Mouse (Mus musculus) heart, adult 11 months (tissue): Measurements from ENCODE around the gene Ap3s2.

ENCODE experiments used
- DNase-seq: peaks from one replicate; pipeline ENCODE4 v3.0.0; 2022

The Ap3s2 gene

DNA sequence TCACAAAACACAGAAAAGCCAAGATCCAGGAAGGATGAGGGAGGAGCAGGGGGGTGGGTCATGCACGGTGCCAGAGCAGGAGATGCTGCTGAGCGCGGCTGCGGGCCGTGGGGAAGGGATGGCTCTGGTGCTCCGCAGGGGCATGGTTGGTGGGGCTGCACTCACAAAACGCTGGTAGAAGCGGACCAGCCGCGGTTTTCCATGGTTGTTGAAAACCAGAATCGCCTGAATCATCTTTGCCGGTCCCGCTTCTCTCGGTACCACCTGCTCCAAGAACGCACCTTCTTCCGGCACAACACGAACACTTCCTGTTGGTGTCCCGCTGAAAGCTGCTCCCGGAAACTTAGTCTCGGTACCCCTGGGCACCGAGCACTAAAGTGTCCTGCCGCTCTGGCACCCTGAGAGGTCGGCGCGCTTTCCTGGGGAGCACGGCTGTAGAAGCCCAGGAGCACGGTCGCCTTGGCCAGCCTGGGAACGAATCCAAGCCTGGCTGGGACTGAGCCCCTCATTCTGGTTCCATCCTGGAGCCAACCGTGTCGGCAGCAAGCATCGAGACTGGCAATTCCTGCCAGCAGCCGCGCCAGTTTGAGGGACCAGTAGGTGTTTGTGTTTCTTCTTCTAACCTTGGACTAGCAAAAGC, at the start of gene Ap3s2:
TSS of gene Ap3s2 (minus strand) at position 306 of the 640 bp plus-strand sequence.
- DNase-seq = peak; percentile 98

DNA sequence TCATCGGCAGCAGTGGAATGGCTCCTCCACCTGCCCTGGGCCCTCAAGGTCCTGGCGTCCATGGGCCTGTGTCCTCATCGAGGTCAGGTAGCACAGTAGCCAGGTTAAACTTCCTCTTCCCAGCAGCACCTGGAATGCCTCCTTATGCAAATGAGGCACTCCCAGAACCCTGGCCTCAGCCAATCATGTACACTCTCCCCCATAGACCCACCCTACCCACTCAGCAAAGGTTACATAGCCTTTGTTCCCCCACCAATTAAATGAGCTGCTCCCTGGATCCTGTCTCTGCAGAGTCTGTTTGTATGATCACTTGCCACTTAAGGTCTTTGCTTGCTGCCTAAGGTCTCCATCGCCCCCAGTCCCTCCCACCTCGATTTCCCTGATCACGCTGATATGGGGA, 47.9 kb upstream of the Ap3s2 start:
- no peak for DNase-seq

- DNase-seq = no peak
These were observed 41.2 kb upstream of the Ap3s2 start for GRCm38 (mm10) chr7:79961600-79961999.

DNA sequence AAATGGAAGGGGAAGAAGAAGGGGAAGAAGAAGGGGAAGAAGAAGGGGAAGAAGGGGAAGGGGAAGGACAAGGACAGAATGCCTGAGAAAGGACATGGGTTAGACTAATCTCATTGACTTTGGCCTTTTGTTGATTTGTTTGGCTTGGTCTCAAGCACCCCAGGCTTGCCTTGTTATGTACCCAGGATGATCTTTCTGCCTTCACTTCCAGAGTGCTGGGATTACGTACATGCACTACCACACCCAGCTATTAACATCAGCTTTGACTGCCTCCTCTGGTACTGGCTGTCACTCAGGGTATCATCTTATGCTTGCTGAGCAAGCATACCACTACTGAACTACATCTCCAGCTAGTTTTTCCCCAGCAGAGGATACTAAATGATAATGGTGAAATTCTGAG, 35.7 kb upstream of the Ap3s2 start:
- no peak for DNase-seq

GRCm38 (mm10) chr7:79954890-79955289, 34.4 kb upstream of the Ap3s2 start:
- no peak for DNase-seq

DNA sequence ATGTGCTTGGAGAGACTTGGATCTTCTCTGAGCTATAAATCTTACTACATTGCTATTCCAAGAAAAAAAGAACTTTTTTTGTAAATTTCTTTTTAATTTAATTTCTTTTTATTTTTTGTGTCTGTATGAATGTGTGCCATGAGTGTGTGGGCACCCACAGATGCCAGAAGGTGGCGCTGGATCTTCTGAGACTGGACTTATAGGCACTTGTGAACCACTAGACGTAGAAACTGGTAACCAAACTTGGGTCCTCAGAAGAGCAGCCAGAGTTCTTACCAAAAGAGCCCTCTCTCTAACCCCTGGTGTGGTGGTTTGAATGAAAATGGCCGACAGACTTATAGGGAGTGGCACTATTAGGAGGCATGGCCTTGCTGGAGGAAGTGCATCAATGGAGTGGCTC, 30.6 kb upstream of the Ap3s2 start:
- DNase-seq = no peak

GRCm38 (mm10) chr7:79950236-79950635, 29.8 kb upstream of the Ap3s2 start:
- no peak for DNase-seq

- peak; percentile 97 for DNase-seq
These were observed 15.2 kb upstream of the Ap3s2 start for GRCm38 (mm10) chr7:79935511-79936205.

DNA sequence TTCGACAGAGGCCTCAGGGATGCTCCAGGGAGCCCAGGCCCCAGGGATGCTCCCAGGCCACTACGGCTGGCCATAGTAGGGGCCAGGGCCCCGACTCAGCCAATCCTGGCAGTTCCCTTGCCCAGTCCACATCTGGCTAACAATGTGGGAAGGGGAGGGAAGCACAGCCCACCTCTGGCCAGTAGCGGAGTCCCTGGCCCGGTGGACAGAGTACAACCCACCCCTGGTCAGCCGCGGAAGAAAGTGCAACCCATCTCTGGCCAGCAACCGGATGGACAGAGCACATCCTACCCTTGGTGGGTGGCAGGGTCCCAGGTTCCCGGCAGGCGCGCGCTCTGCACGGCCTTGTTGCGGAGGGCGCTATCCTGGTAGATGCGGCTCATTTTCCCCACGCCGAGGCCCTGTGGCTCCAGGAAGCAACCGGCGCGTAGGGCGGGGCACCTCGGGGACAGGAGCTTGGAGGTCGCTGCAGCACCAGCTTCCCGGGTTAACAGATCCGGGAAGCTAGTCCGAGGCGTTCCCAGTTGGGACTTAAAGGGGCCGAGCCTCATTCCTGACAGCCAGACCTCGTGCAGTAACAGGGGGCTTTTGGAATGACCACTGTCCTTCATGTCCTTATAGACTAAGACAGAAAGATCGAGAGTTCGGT, 14.5 kb upstream of the Ap3s2 start, which contains the start of gene Arpin:
TSS of gene Arpin (minus strand) at position 498 of the 649 bp plus-strand sequence.
- peak; percentile 99 for DNase-seq

- peak; percentile 94 for DNase-seq
These were observed 14.0 kb upstream of the Ap3s2 start for GRCm38 (mm10) chr7:79934461-79934860.

- peak; percentile 89 for DNase-seq
These were observed 8.1 kb upstream of the Ap3s2 start for GRCm38 (mm10) chr7:79928516-79929052.

DNA sequence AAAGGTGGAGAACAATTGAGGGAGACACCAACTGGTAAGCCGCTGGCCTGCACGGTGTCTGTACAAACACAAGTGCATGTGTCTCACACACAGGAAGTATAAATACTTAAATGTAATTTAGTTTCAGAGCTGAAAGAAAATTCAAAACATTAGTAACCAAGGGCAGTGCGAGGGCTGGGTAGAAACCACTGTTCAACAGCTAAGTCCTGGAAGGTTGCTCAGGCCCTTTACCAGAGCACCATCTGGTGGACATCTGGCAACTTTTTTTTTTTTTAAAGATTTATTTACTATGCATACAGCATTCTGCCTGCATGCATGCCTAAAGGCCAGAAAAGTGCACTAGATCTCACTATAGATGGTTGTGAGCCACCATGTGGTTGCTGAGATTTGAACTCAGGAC, 5.9 kb downstream of the Ap3s2 start:
- DNase-seq = no peak

GRCm38 (mm10) chr7:79907356-79907755, 13.1 kb downstream of the Ap3s2 start:
- peak; percentile 97 for DNase-seq

DNA sequence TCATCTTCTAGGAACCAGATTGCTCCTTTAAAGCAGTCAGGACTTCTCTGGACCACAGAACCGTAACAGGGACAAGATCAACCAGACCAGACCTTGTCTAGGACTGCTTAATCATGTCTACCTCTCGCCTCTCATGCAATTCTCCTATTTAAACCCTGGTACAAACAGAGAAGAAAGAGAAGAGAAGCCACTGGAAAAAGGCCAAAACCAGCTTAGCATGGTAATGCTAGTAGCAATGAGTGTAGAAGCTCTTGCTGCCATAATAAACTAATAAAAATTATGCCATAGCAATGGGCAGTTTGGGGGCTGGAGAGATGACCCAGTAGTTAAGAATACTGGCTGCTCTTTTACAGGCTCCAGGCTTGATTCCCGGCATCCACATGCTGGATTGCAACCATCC, 13.5 kb downstream of the Ap3s2 start:
- DNase-seq = no peak

- DNase-seq = no peak
These were observed 15.3 kb downstream of the Ap3s2 start for GRCm38 (mm10) chr7:79905193-79905592.

DNA sequence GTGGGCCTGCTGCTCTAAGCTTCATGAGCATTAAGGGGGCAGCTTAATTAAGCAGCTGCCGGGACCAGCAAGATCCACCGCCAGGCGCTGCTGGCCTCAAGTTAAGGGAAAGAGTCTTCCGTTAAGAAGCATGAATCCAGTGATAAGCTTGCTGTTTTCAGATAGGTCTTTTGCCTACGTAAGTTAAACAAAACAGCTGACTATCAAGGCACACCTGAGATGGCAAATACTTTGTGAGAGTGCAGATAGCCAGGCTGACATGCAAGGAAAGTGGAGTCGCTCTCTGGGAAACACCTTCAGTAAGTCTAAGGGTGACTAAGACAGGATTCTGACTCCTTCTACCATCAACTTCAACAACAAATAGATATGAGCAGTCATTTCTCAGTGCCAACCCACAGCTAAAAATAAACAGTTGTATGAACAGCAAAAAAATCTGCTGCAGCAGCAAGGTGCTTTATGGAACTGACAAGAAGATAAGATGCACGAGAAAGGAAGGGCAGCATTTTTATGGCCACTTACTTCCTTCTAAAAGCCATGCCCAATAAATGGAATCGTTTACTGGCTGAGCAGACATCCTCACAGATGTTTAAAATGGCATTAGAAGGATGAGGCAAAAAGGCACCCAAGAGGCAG, 17.2 kb downstream of the Ap3s2 start:
- no peak for DNase-seq

GRCm38 (mm10) chr7:79900753-79901152, 19.7 kb downstream of the Ap3s2 start:
- no peak for DNase-seq

- no peak for DNase-seq
These were observed 25.2 kb downstream of the Ap3s2 start for GRCm38 (mm10) chr7:79895225-79895624.

- DNase-seq = no peak
These were observed 25.7 kb downstream of the Ap3s2 start for GRCm38 (mm10) chr7:79894790-79895189.

DNA sequence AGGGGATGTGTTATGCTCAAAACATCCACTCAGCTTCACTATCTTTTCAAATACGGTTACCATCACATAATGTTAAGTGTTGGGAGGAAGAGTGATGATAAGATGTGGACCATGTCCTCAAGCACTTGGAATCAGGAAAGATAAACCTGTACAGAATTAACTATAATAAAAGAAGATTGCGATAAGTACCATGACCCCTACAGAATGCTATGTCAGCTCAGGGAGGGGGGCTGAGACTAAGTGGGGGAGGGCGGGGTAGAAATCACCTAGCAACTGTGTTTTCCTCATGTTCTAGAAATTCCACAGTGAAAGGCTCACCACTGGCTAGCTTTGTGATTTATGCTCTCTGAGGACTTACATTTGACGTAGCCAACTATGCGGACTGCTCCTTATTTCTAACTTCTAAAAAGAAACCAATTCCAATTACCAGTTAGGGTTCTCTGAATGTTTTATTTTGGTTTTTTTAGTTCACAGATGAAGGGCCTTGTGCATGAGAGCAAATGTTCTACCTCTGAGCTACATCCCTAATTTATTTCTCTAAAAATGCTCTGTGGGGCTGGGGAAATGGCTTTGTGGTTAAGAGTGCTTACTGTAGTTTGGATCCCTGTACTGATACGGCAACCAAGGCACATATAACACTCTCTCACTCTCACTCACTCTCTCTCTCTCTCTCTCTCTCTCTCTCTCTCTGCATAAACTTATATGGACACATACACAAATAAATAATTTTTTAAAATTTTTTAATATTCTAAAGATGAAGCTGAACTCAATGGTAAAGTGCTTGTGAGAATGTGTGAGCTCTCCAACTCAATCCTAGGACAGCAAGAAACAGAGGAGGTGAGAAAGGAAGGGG, 27.6 kb downstream of the Ap3s2 start:
- peak; percentile 87 for DNase-seq

- DNase-seq = peak; percentile 77
These were observed 29.8 kb downstream of the Ap3s2 start for GRCm38 (mm10) chr7:79890436-79891221.
